Comparison of ENCODE assay signal across 8 mouse cellular contexts in the genomic region with DNA sequence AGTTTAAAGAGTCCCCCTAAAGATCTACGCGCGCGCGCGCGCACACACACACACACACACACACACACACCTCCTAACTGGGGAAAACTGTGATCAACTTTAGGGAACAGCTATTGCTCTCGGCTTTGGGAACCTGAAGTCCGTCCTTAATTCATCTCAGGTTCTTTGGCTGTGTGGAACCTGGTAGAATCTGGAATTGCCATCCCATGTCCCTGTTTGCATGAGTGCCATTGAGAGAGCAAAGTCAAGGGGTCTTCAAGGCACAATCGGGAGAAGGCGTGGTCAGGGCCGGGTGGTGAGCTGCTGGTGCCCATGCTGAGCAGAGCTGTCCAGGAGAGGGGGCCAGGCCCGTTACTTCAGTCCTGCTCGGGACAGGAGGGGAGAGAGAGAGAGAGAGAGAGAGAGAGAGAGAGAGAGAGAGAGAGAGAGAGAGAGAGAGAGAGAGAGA. TPM values are rescaled to one million over a fixed set of nuclear protein-coding genes. Genes with fewer than 3 reads are reported as not detected.
DNase-seq lines count a peak whose midpoint lies in the region; ATAC-seq and TF ChIP-seq lines count a peak whose summit lies in the region.

No protein-coding gene starts in this region.

- peaks cover 4% of the 10 kb centered on the region for H3K79me2 ChIP-seq in CH12.LX (replicated peaks; ENCODE audit: control insufficient read depth, extremely low read depth, insufficient read depth, poor library complexity, severe bottlenecking)

- no peaks in the 10 kb centered on the region for H3K9me3 ChIP-seq in CH12.LX (replicated peaks; ENCODE audit: low read length)
- H3K9me3 ChIP-seq in hindbrain, embryonic 11.5 days (ENCODE audit: control insufficient read depth, low read length) = no peaks in the 10 kb centered on the region
- no peaks in the 10 kb centered on the region for H3K9me3 ChIP-seq in liver, embryonic 13.5 days (replicated peaks)

- no peak overlapping the region for H3K27ac ChIP-seq in CH12.LX (ENCODE audit: insufficient read depth, low read depth)
- H3K27ac ChIP-seq in hindbrain, embryonic 11.5 days (ENCODE audit: low read depth, low read length) = no peak overlapping the region
- no peak overlapping the region for H3K27ac ChIP-seq in liver, embryonic 13.5 days

- no peak for TF ChIP-seq POLR2A in CH12.LX (IDR thresholded peaks at IDR 0.05; ENCODE audit: low read depth, low read length)

- peaks cover 6 to 24% of the 10 kb centered on the region in 2 experiments for H3K4me1 ChIP-seq in CH12.LX (ENCODE audit: control insufficient read depth in 1 of 2, insufficient read depth in 2 of 2)
- peaks cover 4% of the 10 kb centered on the region; the same call in 1 of the 2 replicates for H3K4me1 ChIP-seq in hindbrain, embryonic 11.5 days (replicated peaks; ENCODE audit: control insufficient read depth, insufficient read depth, low read length)
- peaks cover 35% of the 10 kb centered on the region for H3K4me1 ChIP-seq in liver, embryonic 13.5 days (replicated peaks)

- H3K36me3 ChIP-seq in CH12.LX (replicated peaks in 1 of 2; ENCODE audit: control insufficient read depth in 1 of 2, insufficient read depth in 1 of 2, low read length in 1 of 2) = peaks cover 0 to 16% of the 10 kb centered on the region in 2 experiments
- H3K36me3 ChIP-seq in hindbrain, embryonic 11.5 days (ENCODE audit: control insufficient read depth, insufficient read depth, low read length) = no peaks in the 10 kb centered on the region
- no peaks in the 10 kb centered on the region for H3K36me3 ChIP-seq in liver, embryonic 13.5 days

- ATAC-seq in hindbrain, embryonic 11.5 days (ENCODE audit: low FRiP score) = peak; percentile 89
- peak; percentile 57; the same call in 1 of the 2 replicates for ATAC-seq in liver, embryonic 13.5 days (ENCODE audit: low read depth)
- ATAC-seq in neutrophil, adult 5-6 weeks (ENCODE audit: extremely low read depth, insufficient number of reproducible peaks, low FRiP score, poor library complexity, severe bottlenecking) = 0 out of 2 replicates have a peak, but pooled peaks have one; percentile 43

- H3K4me2 ChIP-seq in CH12.LX (ENCODE audit: insufficient read depth, low read depth, poor library complexity, severe bottlenecking) = peak overlapping the region; percentile 70
- H3K4me2 ChIP-seq in hindbrain, embryonic 11.5 days (replicated peaks; ENCODE audit: low read depth, low read length) = peak overlapping the region; percentile 50
- peak overlapping the region; percentile 87 for H3K4me2 ChIP-seq in liver, embryonic 13.5 days

- in situ Hi-C loops in CH12.LX (cut with MboI; ENCODE audit: low pct_ligation_motif_present, low pct_unique_long_range_greater_than_20kb, low sequenced_read_pairs) = no loop called here

- H3K9ac ChIP-seq in CH12.LX (ENCODE audit: insufficient read depth, low read depth) = peak overlapping the region; percentile 7; the same call in 1 of the 2 replicates
- H3K9ac ChIP-seq in hindbrain, embryonic 11.5 days (ENCODE audit: low read depth, low read length) = no peak overlapping the region
- peak overlapping the region; percentile 26; the same call in 1 of the 2 replicates for H3K9ac ChIP-seq in liver, embryonic 13.5 days

- WGBS in hindbrain, embryonic 11.5 days = 0% methylated on average over 13 of the region's 14 CpGs
- 2% methylated on average over 13 of the region's 14 CpGs for WGBS in liver, embryonic 13.5 days (ENCODE audit: insufficient replicate concordance)

- no peaks in the 10 kb centered on the region for H3K27me3 ChIP-seq in CH12.LX (replicated peaks)
- no peaks in the 10 kb centered on the region for H3K27me3 ChIP-seq in hindbrain, embryonic 11.5 days (ENCODE audit: control insufficient read depth, insufficient read depth, low read length)
- no peaks in the 10 kb centered on the region for H3K27me3 ChIP-seq in liver, embryonic 13.5 days

- TF ChIP-seq RAD21 in CH12.LX (IDR thresholded peaks at IDR 0.05; ENCODE audit: low read depth, low read length) = no peak

- peak; percentile 49 for DNase-seq in adrenal gland, postnatal 10 days
- no peak for DNase-seq in adrenal gland, adult 18-20 months (ENCODE audit: low spot score in 2 of 2)
- peak; percentile 29 for DNase-seq in CH12.LX (ENCODE audit: extremely low read depth)
- DNase-seq in embryo, embryonic 11 days = peak; percentile 88
- DNase-seq in hindbrain, embryonic 11.5 days (ENCODE audit: low spot score) = peak; percentile 80
- peak; percentile 27 for DNase-seq in liver, embryonic 13.5 days
- no peak for DNase-seq in frontal cortex, postnatal 14 days (ENCODE audit: low spot score in 2 of 2)

- peak overlapping the region; percentile 38 to 69 (median 52) for H3K4me3 ChIP-seq in CH12.LX (replicated peaks in 1 of 3; ENCODE audit: low read depth in 2 of 3, low read length in 2 of 3, poor library complexity in 1 of 3)
- peak overlapping the region; percentile 61 for H3K4me3 ChIP-seq in hindbrain, embryonic 11.5 days (ENCODE audit: low read depth, low read length)
- H3K4me3 ChIP-seq in liver, embryonic 13.5 days (replicated peaks) = peak overlapping the region; percentile 69

- TF ChIP-seq CTCF in CH12.LX (conservative IDR thresholded peaks at IDR 0.05 in 1 of 2, IDR thresholded peaks at IDR 0.05 in 1 of 2; ENCODE audit: low read depth in 2 of 2, low read length in 2 of 2) = no peak

- dilution Hi-C loops in CH12.LX (cut with MboI; ENCODE audit: extremely low pct_ligation_motif_present, extremely low pct_unique_long_range_greater_than_20kb, low sequenced_read_pairs) = no loop called here

- no peak for TF ChIP-seq EP300 in CH12.LX (IDR thresholded peaks at IDR 0.05; ENCODE audit: low read length)

TF ChIP-seq in CH12.LX, 34 proteins besides CTCF, POLR2A, EP300 and RAD21:
- TF ChIP-seq CHD1 (IDR thresholded peaks at IDR 0.05; ENCODE audit: low read depth, low read length) (no peak), NRF1 (IDR thresholded peaks at IDR 0.05; ENCODE audit: low read depth, low read length) (peak; percentile 69), CHD2 (IDR thresholded peaks at IDR 0.05; ENCODE audit: low read length) (0 out of 2 replicates have a peak, but pooled peaks have one; percentile 10), JUND (conservative IDR thresholded peaks at IDR 0.05; ENCODE audit: low read depth, low read length) (no peak), POLR2AphosphoS2 (IDR thresholded peaks at IDR 0.05; ENCODE audit: low read depth, low read length) (no peak), E2F4 (IDR thresholded peaks at IDR 0.05; ENCODE audit: insufficient replicate concordance, low read depth, low read length) (0 out of 2 replicates have a peak, but pooled peaks have one; percentile 35), TCF12 (IDR thresholded peaks at IDR 0.05; ENCODE audit: low read depth, low read length) (0 out of 2 replicates have a peak, but pooled peaks have one; percentile 12), RCOR1 (conservative IDR thresholded peaks at IDR 0.05; ENCODE audit: low read depth, low read length) (no peak), ELF1 (IDR thresholded peaks at IDR 0.05; ENCODE audit: low read depth, low read length) (no peak), MXI1 (IDR thresholded peaks at IDR 0.05; ENCODE audit: low read depth, low read length) (peak; percentile 31; the same call in 1 of the 2 replicates), USF2 (conservative IDR thresholded peaks at IDR 0.05; ENCODE audit: low read depth, low read length) (no peak), MAX (IDR thresholded peaks at IDR 0.05; ENCODE audit: low read length) (no peak)
TF ChIP-seq in CH12.LX: peak in this region for 5.

RNA-seq across cellular contexts. Expression of a gene that starts 0.3 kb away (rescaled TPM):
- 10 to 100 TPM; 10.4 to 16.1 TPM for total RNA-seq in adrenal gland, postnatal 10 days (2021)
- total RNA-seq in adrenal gland, adult 18-20 months (2021) = 1 to 10 TPM; 5.8 to 9.5 TPM
- 7.8 and 8.5 TPM in 2 replicates for total RNA-seq in CH12.LX (2012; rRNA removed)
- 3.6 and 3.9 TPM in 2 replicates for total RNA-seq in CH12.LX (2014; rRNA removed)
- 14.2 and 17.1 TPM in 2 replicates for polyA plus RNA-seq in CH12.LX (2012; ENCODE audit: insufficient read length, low read depth)
- 20.2 and 23.3 TPM in 2 replicates for polyA plus RNA-seq in hindbrain, embryonic 11.5 days (2014; fragmentation: Nextera tagmentation; extraction: Ambion mirVana)
- polyA plus RNA-seq in liver, embryonic 13.5 days (2015; fragmentation: Nextera tagmentation; extraction: Ambion mirVana) = 3.3 and 4.3 TPM in 2 replicates
- 0.86 and 1.0 TPM in 2 replicates for total RNA-seq in neutrophil, adult 5-6 weeks (2017)

RNA-seq across cellular contexts. Expression of a gene that starts 11.8 kb away (rescaled TPM):
- under 1 TPM; 0.79 to 0.93 TPM for total RNA-seq in adrenal gland, postnatal 10 days (2021)
- total RNA-seq in adrenal gland, adult 18-20 months (2021) = under 1 TPM; 0.43 to 0.45 TPM
- total RNA-seq in CH12.LX (2012; rRNA removed) = not detected in 2 replicates
- not detected in 2 replicates for total RNA-seq in CH12.LX (2014; rRNA removed)
- polyA plus RNA-seq in CH12.LX (2012; ENCODE audit: insufficient read length, low read depth) = not detected in 2 replicates
- polyA plus RNA-seq in hindbrain, embryonic 11.5 days (2014; fragmentation: Nextera tagmentation; extraction: Ambion mirVana) = 1.9 and 2.1 TPM in 2 replicates
- polyA plus RNA-seq in liver, embryonic 13.5 days (2015; fragmentation: Nextera tagmentation; extraction: Ambion mirVana) = 28.3 and 29.9 TPM in 2 replicates
- total RNA-seq in neutrophil, adult 5-6 weeks (2017) = 15.1 and 20.1 TPM in 2 replicates

RNA-seq across cellular contexts. Expression of a gene that starts 34.6 kb away (rescaled TPM):
- 1,000 to 10,000 TPM; 1,305 to 1,319 TPM for total RNA-seq in adrenal gland, postnatal 10 days (2021)
- 1,000 to 10,000 TPM; 1,000 to 1,116 TPM for total RNA-seq in adrenal gland, adult 18-20 months (2021)
- total RNA-seq in CH12.LX (2012; rRNA removed) (5,179 and 5,276 TPM in 2 replicates), CH12.LX (2014; rRNA removed) (7,033 and 7,473 TPM in 2 replicates)
- polyA plus RNA-seq in CH12.LX (2012; ENCODE audit: insufficient read length, low read depth) = 3,370 and 3,898 TPM in 2 replicates
- 1,766 and 1,778 TPM in 2 replicates for polyA plus RNA-seq in hindbrain, embryonic 11.5 days (2014; fragmentation: Nextera tagmentation; extraction: Ambion mirVana)
- polyA plus RNA-seq in liver, embryonic 13.5 days (2015; fragmentation: Nextera tagmentation; extraction: Ambion mirVana) = 1,700 and 1,736 TPM in 2 replicates
- 1,487 and 1,493 TPM in 2 replicates for total RNA-seq in neutrophil, adult 5-6 weeks (2017)

Comparison
In these comparisons a context has a peak if more than half of its experiments do, and no peak if none do; other contexts are left out.
1. DNase-seq: peak in adrenal gland, postnatal 10 days (single experiment), CH12.LX (single experiment), embryo, embryonic 11 days (single experiment), hindbrain, embryonic 11.5 days (single experiment) and liver, embryonic 13.5 days (single experiment); none in adrenal gland, adult 18-20 months (0 of 2) and frontal cortex, postnatal 14 days (0 of 2).
2. Peak in every context shown above with its lines, with median percentiles within 50 percentile points of each other: H3K4me2 ChIP-seq, H3K4me3 ChIP-seq and ATAC-seq.